Mouse (Mus musculus): ENCODE measurements around the gene Taar1.
A peak's percentile ranks its signal among the peaks of the same experiment; 100 is the strongest.

DNA sequence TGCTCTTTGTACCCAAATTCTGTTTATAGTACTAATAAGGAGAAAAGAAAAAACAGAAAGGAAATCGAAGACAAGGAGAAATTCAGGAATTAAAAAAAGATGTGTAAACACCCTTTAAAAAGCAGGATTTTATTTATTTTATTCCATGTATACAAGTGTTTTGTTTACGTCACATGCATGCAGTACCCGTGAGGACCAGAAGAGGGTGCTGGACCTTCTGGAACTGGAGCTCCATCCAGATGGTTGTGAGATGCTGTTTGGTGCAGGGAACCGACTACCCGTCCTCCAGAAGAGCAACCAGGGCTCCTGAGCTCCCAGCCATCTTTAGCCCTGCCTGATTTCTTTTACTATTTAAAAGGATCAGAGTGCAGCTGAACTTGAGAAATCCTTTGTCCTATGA is 22.3 kb downstream of the Taar1 start:
- peak; percentile 52 for TF ChIP-seq CTCF (IDR thresholded peaks at IDR 0.05; ENCODE audit: low read depth)
- TF ChIP-seq EP300 (optimal IDR thresholded peaks at IDR 0.05) = no peak
